In genomic region chr11:85003566-85003965, GRCm38 (mm10) we compare ENCODE assay signal across 15 mouse cellular contexts. TPM values are rescaled to one million over a fixed set of nuclear protein-coding genes. Genes with fewer than 3 reads are reported as not detected.
DNase-seq lines count a peak whose midpoint lies in the region; ATAC-seq and TF ChIP-seq lines count a peak whose summit lies in the region.
"Had no signal": no experiment of that assay in that cellular context is flagged by ENCODE, and none has a peak within 500 bp of the region (broad histone marks: within the 10 kb centered on the region; RNA-seq: fewer than 3 reads in every experiment).

No protein-coding gene starts in this region.

- TF ChIP-seq CTCF in lung, postnatal 0 days (IDR thresholded peaks at IDR 0.05), result no peak
- TF ChIP-seq CTCF in lung, adult 2 months (IDR thresholded peaks at IDR 0.05; ENCODE audit: insufficient read depth, low read length), result no peak

- no peak for TF ChIP-seq POLR2A in lung, adult 2 months (IDR thresholded peaks at IDR 0.05; ENCODE audit: borderline replicate concordance, extremely low read depth, low read depth, low read length)

- 92% methylated on average over 3 of the region's 3 CpGs for WGBS in lung, postnatal 0 days
- 82% methylated on average over 3 of the region's 3 CpGs for WGBS in lung, adult 2 months
- WGBS in intestine, embryonic 15.5 days, result 95% methylated on average over 3 of the region's 3 CpGs

- TF ChIP-seq EP300 in lung, postnatal 0 days (IDR thresholded peaks at IDR 0.05), result no peak

- H3K36me3 ChIP-seq in lung, postnatal 0 days (ENCODE audit: insufficient read depth, low read length), result peaks cover 11% of the 10 kb centered on the region; the same call in 1 of the 2 replicates
- no peaks in the 10 kb centered on the region for H3K36me3 ChIP-seq in intestine, embryonic 15.5 days

- no peak; the same call in 1 of the 2 replicates for ATAC-seq in lung, postnatal 0 days
- peak; percentile 99 for ATAC-seq in neutrophil, adult 5-6 weeks (ENCODE audit: extremely low read depth, insufficient number of reproducible peaks, low FRiP score, poor library complexity, severe bottlenecking)
- ATAC-seq in intestine, embryonic 15.5 days, result no peak
- ATAC-seq: forebrain, embryonic 14.5 days; midbrain, embryonic 13.5 days had no signal

- H3K4me2 ChIP-seq in lung, postnatal 0 days (replicated peaks; ENCODE audit: low read depth, low read length), result no peak overlapping the region
- H3K4me2 ChIP-seq in intestine, embryonic 15.5 days (replicated peaks), result no peak overlapping the region
- H3K4me2 ChIP-seq: embryonic facial prominence, embryonic 12.5 days; hindbrain, embryonic 12.5 days; liver, embryonic 13.5 days; midbrain, embryonic 13.5 days had no signal

- H3K9me3 ChIP-seq in lung, postnatal 0 days (ENCODE audit: low read length), result no peaks in the 10 kb centered on the region
- no peaks in the 10 kb centered on the region for H3K9me3 ChIP-seq in intestine, embryonic 15.5 days
- H3K9me3 ChIP-seq: embryonic facial prominence, embryonic 12.5 days; heart, embryonic 10.5 days; hindbrain, embryonic 12.5 days; liver, embryonic 13.5 days; midbrain, embryonic 13.5 days had no signal

- no peak overlapping the region for H3K9ac ChIP-seq in lung, postnatal 0 days (replicated peaks; ENCODE audit: low read depth)
- H3K9ac ChIP-seq in intestine, embryonic 15.5 days, result no peak overlapping the region
- H3K9ac ChIP-seq: embryonic facial prominence, embryonic 12.5 days; hindbrain, embryonic 12.5 days; liver, embryonic 13.5 days; midbrain, embryonic 13.5 days had no signal

- no peaks in the 10 kb centered on the region for H3K27me3 ChIP-seq in lung, postnatal 0 days (replicated peaks; ENCODE audit: insufficient read depth, low read length)
- no peaks in the 10 kb centered on the region for H3K27me3 ChIP-seq in intestine, embryonic 15.5 days (replicated peaks)
- H3K27me3 ChIP-seq: embryonic facial prominence, embryonic 12.5 days; hindbrain, embryonic 12.5 days; liver, embryonic 13.5 days; midbrain, embryonic 13.5 days had no signal

- H3K27ac ChIP-seq in lung, postnatal 0 days (ENCODE audit: low read length), result no peak overlapping the region
- H3K27ac ChIP-seq in intestine, embryonic 15.5 days, result no peak overlapping the region
- H3K27ac ChIP-seq: embryonic facial prominence, embryonic 12.5 days; heart, embryonic 10.5 days; hindbrain, embryonic 12.5 days; liver, embryonic 13.5 days; midbrain, embryonic 13.5 days had no signal

- peak; percentile 31 to 56 for DNase-seq in frontal cortex, adult 2 months (ENCODE audit: extremely low spot score in 1 of 2, low spot score in 1 of 2)
- DNase-seq in frontal cortex, postnatal 10 days (ENCODE audit: low spot score in 2 of 2), result no peak
- peak; percentile 48 for DNase-seq in lung, postnatal 0 days (ENCODE audit: low spot score)
- DNase-seq in lung, adult 2 months, result no peak
- DNase-seq in layer of hippocampus, adult 8-10 months (ENCODE audit: low spot score in 2 of 2), result peak; percentile 30 to 68
- no peak for DNase-seq in natural killer cell, adult 2 months (ENCODE audit: low spot score in 2 of 2)
- DNase-seq: kidney, postnatal 10 days; liver, embryonic 13.5 days had no signal

- no peaks in the 10 kb centered on the region for H3K4me1 ChIP-seq in lung, postnatal 0 days (ENCODE audit: insufficient read depth, low read depth, low read length)
- H3K4me1 ChIP-seq in lung, adult 2 months (ENCODE audit: control insufficient read depth, insufficient read depth, low read length), result no peaks in the 10 kb centered on the region
- H3K4me1 ChIP-seq in intestine, embryonic 15.5 days (replicated peaks), result no peaks in the 10 kb centered on the region
- H3K4me1 ChIP-seq: embryonic facial prominence, embryonic 12.5 days; heart, embryonic 10.5 days; hindbrain, embryonic 12.5 days; liver, embryonic 13.5 days; midbrain, embryonic 13.5 days had no signal

- no peak overlapping the region for H3K4me3 ChIP-seq in lung, postnatal 0 days (ENCODE audit: low read depth, low read length)
- H3K4me3 ChIP-seq in lung, adult 2 months (replicated peaks; ENCODE audit: extremely low read depth, low read depth, low read length), result no peak overlapping the region
- H3K4me3 ChIP-seq in intestine, embryonic 15.5 days (replicated peaks), result no peak overlapping the region
- H3K4me3 ChIP-seq: embryonic facial prominence, embryonic 12.5 days; heart, embryonic 10.5 days; hindbrain, embryonic 12.5 days; liver, embryonic 13.5 days; midbrain, embryonic 13.5 days had no signal

RNA-seq across cellular contexts. Expression of gene Car4, which starts 46.0 kb away (rescaled TPM):
- polyA plus RNA-seq in frontal cortex, adult 2 months (2012; rRNA removed), result 63.0 and 71.7 TPM in 2 replicates
- 172 and 190 TPM in 2 replicates for polyA plus RNA-seq in lung, postnatal 0 days (2015; fragmentation: Nextera tagmentation; extraction: Ambion mirVana)
- polyA plus RNA-seq in lung, adult 2 months (2012; rRNA removed), result 143 and 190 TPM in 2 replicates
- total RNA-seq in layer of hippocampus, adult 8-10 months (2022), result 10 to 100 TPM; 54.6 to 84.1 (median 66.1) TPM
- total RNA-seq in neutrophil, adult 5-6 weeks (2017), result not detected in 2 replicates
- polyA plus RNA-seq in intestine, embryonic 15.5 days (2015; fragmentation: Nextera tagmentation; extraction: Ambion mirVana), result 0.21 and 0.45 TPM in 2 replicates

Comparison
In these comparisons a context has a peak if more than half of its experiments do, and no peak if none do; other contexts are left out.
1. DNase-seq: peak in frontal cortex, adult 2 months (2 of 2), lung, postnatal 0 days (single experiment) and layer of hippocampus, adult 8-10 months (2 of 2); none in frontal cortex, postnatal 10 days (0 of 2), lung, adult 2 months (single experiment) and natural killer cell, adult 2 months (0 of 2).
2. RNA of gene Car4, which starts 46.0 kb away (polyA plus RNA-seq): 143 to 190 TPM in lung, adult 2 months, 172 to 190 TPM in lung, postnatal 0 days and 63.0 to 71.7 TPM in frontal cortex, adult 2 months; 0.21 to 0.45 TPM in intestine, embryonic 15.5 days; every median in the first group is over 10 times any median in the second.